Mouse (Mus musculus) midbrain, embryonic 12.5 days (tissue): Measurements from ENCODE around the gene Hyal3. TPM values are rescaled to one million over a fixed set of nuclear protein-coding genes. Genes with fewer than 3 reads are reported as not detected.

Source experiments
- ATAC-seq: fragments of 200-750 bp; cut with Nextera tagmentation; 2 replicates; pipeline ENCODE4 v1.8.0; 2017; ENCODE audit warnings: low read depth, moderate TSS enrichment, moderate library complexity; ENCODE audit not compliant: low FRiP score
- H3K27ac ChIP-seq: fragments of 300-500 bp; sonication (generic); replicated peaks from 2 replicates; pipeline ENCODE4 v1.5.1; 2016; ENCODE audit warnings: mild to moderate bottlenecking
- H3K27me3 ChIP-seq: fragments of 300-500 bp; sonication (generic); 2 replicates; pipeline ENCODE4 v1.6.1; 2016; ENCODE audit warnings: mild to moderate bottlenecking
- H3K36me3 ChIP-seq: fragments of 300-500 bp; sonication (generic); 2 replicates; pipeline ENCODE4 v1.6.1; 2016
- H3K4me1 ChIP-seq: fragments of 300-500 bp; sonication (generic); 2 replicates; pipeline ENCODE4 v1.6.1; 2016
- H3K4me2 ChIP-seq: fragments of 300-500 bp; sonication (generic); replicated peaks from 2 replicates; pipeline ENCODE4 v1.6.1; 2016; ENCODE audit warnings: mild to moderate bottlenecking, moderate library complexity
- H3K4me3 ChIP-seq: fragments of 300-500 bp; sonication (generic); 2 replicates; pipeline ENCODE4 v1.5.1; 2016; ENCODE audit warnings: mild to moderate bottlenecking
- H3K9ac ChIP-seq: fragments of 300-500 bp; sonication (generic); replicated peaks from 2 replicates; pipeline ENCODE4 v1.6.1; 2016; ENCODE audit warnings: mild to moderate bottlenecking, moderate library complexity
- H3K9me3 ChIP-seq: fragments of 300-500 bp; sonication (generic); 2 replicates; pipeline ENCODE4 v1.6.1; 2016; ENCODE audit warnings: mild to moderate bottlenecking
- WGBS: fragments of 180-500 bp; shearing (Covaris S2); methylation state at CpG from one replicate; pipeline ENCODE4 v1.1.7; 2016; 5-methylcytosine and 5-hydroxymethylcytosine counted together
- polyA plus RNA-seq: library from polyadenylated mRNA; unstranded; fragments of >200 nt; fragmentation: Nextera tagmentation; extraction: Ambion mirVana; gene quantifications from 2 replicates; pipeline ENCODE4 v1.2.1, GENCODE M21; 2016

Hyal3 gene
- polyA plus RNA-seq, 1 experiment from 2014 or later = 1.1 TPM

- Histone ChIP-seq H3K9ac (peak overlapping the region; percentile 62), H3K4me1 (peaks cover 77% of the 10 kb centered on the region), H3K4me3 (peak overlapping the region; percentile 24), H3K27me3 (no peaks in the 10 kb centered on the region), H3K9me3 (no peaks in the 10 kb centered on the region), H3K27ac (peak overlapping the region; percentile 99), H3K36me3 (peaks cover 35% of the 10 kb centered on the region), H3K4me2 (peak overlapping the region; percentile 95)
- peak; percentile 68 for ATAC-seq
- WGBS = 6% methylated on average over 2 of the region's 2 CpGs
These were observed 46.2 kb downstream of the Hyal3 start for GRCm38 (mm10) chr9:107626844-107627277.

- no peak for ATAC-seq
- Histone ChIP-seq H3K27me3 (no peaks in the 10 kb centered on the region), H3K9ac (peak overlapping the region; percentile 62), H3K9me3 (no peaks in the 10 kb centered on the region), H3K4me2 (peak overlapping the region; percentile 95), H3K36me3 (peaks cover 29% of the 10 kb centered on the region; the same call in 1 of the 2 replicates), H3K4me1 (peaks cover 84% of the 10 kb centered on the region), H3K27ac (peak overlapping the region; percentile 99), H3K4me3 (peak overlapping the region; percentile 24)
- 16% methylated on average over 20 of the region's 20 CpGs for WGBS
These were observed 47.0 kb downstream of the Hyal3 start for GRCm38 (mm10) chr9:107627387-107628255.

GRCm38 (mm10) chr9:107628721-107629410 is 48.2 kb downstream of the Hyal3 start:
- peaks cover 19% of the 10 kb centered on the region; the same call in 1 of the 2 replicates for H3K36me3 ChIP-seq
- no peaks in the 10 kb centered on the region for H3K9me3 ChIP-seq
- peak overlapping the region; percentile 95 for H3K4me2 ChIP-seq
- WGBS = 34% methylated on average over 13 of the region's 15 CpGs
- peak overlapping the region; percentile 10; the same call in 1 of the 2 replicates for H3K4me3 ChIP-seq
- peaks cover 89% of the 10 kb centered on the region for H3K4me1 ChIP-seq
- ATAC-seq = no peak
- H3K27me3 ChIP-seq = no peaks in the 10 kb centered on the region
- H3K9ac ChIP-seq = peak overlapping the region; percentile 62
- H3K27ac ChIP-seq = peak overlapping the region; percentile 99

- Histone ChIP-seq H3K27ac (peak overlapping the region; percentile 99), H3K36me3 (peaks cover 15% of the 10 kb centered on the region; the same call in 1 of the 2 replicates), H3K4me2 (peak overlapping the region; percentile 95), H3K4me1 (peaks cover 92% of the 10 kb centered on the region), H3K9me3 (no peaks in the 10 kb centered on the region), H3K9ac (peak overlapping the region; percentile 62), H3K27me3 (no peaks in the 10 kb centered on the region), H3K4me3 (peak overlapping the region; percentile 6; the same call in 1 of the 2 replicates)
- ATAC-seq = no peak
- 21% methylated on average over 4 of the region's 4 CpGs for WGBS
These were observed 48.8 kb downstream of the Hyal3 start for GRCm38 (mm10) chr9:107629411-107629730.

GRCm38 (mm10) chr9:107629901-107630425 is 49.3 kb downstream of the Hyal3 start:
- peak overlapping the region; percentile 95 for H3K4me2 ChIP-seq
- peak; percentile 14 for ATAC-seq
- H3K9ac ChIP-seq = peak overlapping the region; percentile 68
- peaks cover 88% of the 10 kb centered on the region for H3K4me1 ChIP-seq
- peaks cover 9% of the 10 kb centered on the region; the same call in 1 of the 2 replicates for H3K36me3 ChIP-seq
- 6% methylated on average over 14 of the region's 14 CpGs for WGBS
- H3K27ac ChIP-seq = peak overlapping the region; percentile 99
- H3K4me3 ChIP-seq = peak overlapping the region; percentile 33
- no peaks in the 10 kb centered on the region for H3K9me3 ChIP-seq
- no peaks in the 10 kb centered on the region for H3K27me3 ChIP-seq

GRCm38 (mm10) chr9:107630576-107630975 is 50.0 kb downstream of the Hyal3 start:
- Histone ChIP-seq H3K9me3 (no peaks in the 10 kb centered on the region), H3K9ac (peak overlapping the region; percentile 68), H3K27me3 (no peaks in the 10 kb centered on the region), H3K36me3 (0 out of 2 replicates have a peak, but pooled peaks cover 3% of the 10 kb centered on the region), H3K4me2 (peak overlapping the region; percentile 95), H3K27ac (peak overlapping the region; percentile 99), H3K4me3 (peak overlapping the region; percentile 33), H3K4me1 (peaks cover 84% of the 10 kb centered on the region)
- ATAC-seq = peak; percentile 55
- WGBS = 2% methylated on average over 4 of the region's 4 CpGs

- no peak for ATAC-seq
- Histone ChIP-seq H3K27me3 (no peaks in the 10 kb centered on the region), H3K27ac (peak overlapping the region; percentile 99), H3K4me2 (peak overlapping the region; percentile 95), H3K36me3 (0 out of 2 replicates have a peak, but pooled peaks cover 3% of the 10 kb centered on the region), H3K4me1 (peaks cover 84% of the 10 kb centered on the region), H3K9me3 (no peaks in the 10 kb centered on the region), H3K9ac (peak overlapping the region; percentile 95; the same call in 1 of the 2 replicates), H3K4me3 (peak overlapping the region; percentile 81)
- WGBS = 28% methylated on average over 9 of the region's 9 CpGs
These were observed 50.8 kb downstream of the Hyal3 start for GRCm38 (mm10) chr9:107631311-107631826.

GRCm38 (mm10) chr9:107631861-107632260 is 51.2 kb downstream of the Hyal3 start:
- ATAC-seq = no peak
- no peaks in the 10 kb centered on the region for H3K9me3 ChIP-seq
- H3K9ac ChIP-seq = peak overlapping the region; percentile 95
- peaks cover 84% of the 10 kb centered on the region for H3K4me1 ChIP-seq
- 0 out of 2 replicates have a peak, but pooled peaks cover 3% of the 10 kb centered on the region for H3K36me3 ChIP-seq
- peak overlapping the region; percentile 95 for H3K4me2 ChIP-seq
- 63% methylated on average over 8 of the region's 8 CpGs for WGBS
- H3K4me3 ChIP-seq = peak overlapping the region; percentile 81
- peak overlapping the region; percentile 99 for H3K27ac ChIP-seq
- H3K27me3 ChIP-seq = no peaks in the 10 kb centered on the region

- H3K27ac ChIP-seq = peak overlapping the region; percentile 99
- no peak for ATAC-seq
- peak overlapping the region; percentile 95 for H3K9ac ChIP-seq
- H3K36me3 ChIP-seq = 0 out of 2 replicates have a peak, but pooled peaks cover 3% of the 10 kb centered on the region
- H3K4me1 ChIP-seq = peaks cover 84% of the 10 kb centered on the region
- 25% methylated on average over 6 of the region's 6 CpGs for WGBS
- peak overlapping the region; percentile 81 for H3K4me3 ChIP-seq
- no peaks in the 10 kb centered on the region for H3K27me3 ChIP-seq
- peak overlapping the region; percentile 95 for H3K4me2 ChIP-seq
- no peaks in the 10 kb centered on the region for H3K9me3 ChIP-seq
These were observed 51.9 kb downstream of the Hyal3 start for GRCm38 (mm10) chr9:107632478-107632877.

- peak overlapping the region; percentile 95 for H3K9ac ChIP-seq
- ATAC-seq = no peak
- H3K27me3 ChIP-seq = no peaks in the 10 kb centered on the region
- peak overlapping the region; percentile 95 for H3K4me2 ChIP-seq
- H3K9me3 ChIP-seq = no peaks in the 10 kb centered on the region
- under 1% methylated on average over 33 of the region's 33 CpGs for WGBS
- H3K36me3 ChIP-seq = 0 out of 2 replicates have a peak, but pooled peaks cover 3% of the 10 kb centered on the region
- peak overlapping the region; percentile 99 for H3K27ac ChIP-seq
- H3K4me3 ChIP-seq = peak overlapping the region; percentile 81
- peaks cover 82% of the 10 kb centered on the region for H3K4me1 ChIP-seq
These were observed 52.6 kb downstream of the Hyal3 start for GRCm38 (mm10) chr9:107633091-107633660.
